Mouse (Mus musculus) brown adipose tissue, adult 24 weeks (tissue): Measurements from ENCODE around the gene Olfr1471. TPM values are rescaled to one million over a fixed set of nuclear protein-coding genes. Genes with fewer than 3 reads are reported as not detected.
"Not testable (repeated sequence)": the region's sequence is repeated elsewhere in the genome, so short reads cannot be mapped to it uniquely, and the experiment has no call there.

ENCODE experiments used
- H3K27ac ChIP-seq: fragments of 200-500 bp; replicated peaks from 2 replicates; pipeline ENCODE4 v1.5.1; 2012; ENCODE audit warnings: low read depth, mild to moderate bottlenecking, low read length
- H3K4me1 ChIP-seq: fragments of 200-500 bp; 2 replicates; pipeline ENCODE4 v1.6.1; 2012; ENCODE audit warnings: low read length, mixed read lengths; ENCODE audit not compliant: control insufficient read depth, insufficient read depth, insufficient read length
- H3K4me3 ChIP-seq: fragments of 200-500 bp; 2 replicates; pipeline ENCODE4 v1.5.1; 2012; ENCODE audit warnings: low read depth, mild to moderate bottlenecking, low read length, moderate library complexity; ENCODE audit not compliant: insufficient read depth
- polyA plus RNA-seq: library from polyadenylated mRNA; stranded (reverse); fragments of >200 nt; gene quantifications from 2 replicates; pipeline ENCODE4 v1.2.4, GENCODE M21; 2012; ENCODE audit not compliant: missing spikeins, insufficient read depth, insufficient read length

The Olfr1471 gene
- polyA plus RNA-seq, result not detected in 2 replicates

DNA sequence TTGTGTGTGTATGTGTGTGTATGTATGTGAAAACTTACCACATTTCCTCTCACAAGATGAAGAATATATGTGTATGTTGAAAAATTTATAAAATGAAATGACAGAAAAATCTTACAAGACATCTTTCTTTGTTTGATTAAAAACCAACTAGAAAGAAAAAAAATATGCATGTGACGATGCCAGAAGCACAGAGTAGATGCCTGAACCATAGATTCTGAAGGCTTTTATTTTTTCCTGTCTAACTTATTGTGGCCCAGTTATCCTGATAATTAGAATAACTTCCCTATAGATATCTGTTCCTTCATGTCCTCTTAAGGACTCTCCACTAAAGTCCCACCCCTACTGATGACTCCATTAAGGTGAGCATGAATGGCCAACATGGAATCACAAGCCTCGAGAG lies at the start of gene Olfr1471:
Olfr1471 (plus strand) TSS at position 301 of the 400 bp plus-strand sequence.
- not testable (repeated sequence) for H3K27ac ChIP-seq, H3K4me1 ChIP-seq, H3K4me3 ChIP-seq

GRCm38 (mm10) chr19:13407549-13407948 lies 35.7 kb upstream of the Olfr1471 start, which contains the start of gene Olfr1469:
TSS of gene Olfr1469 (plus strand) at chr19:13407849.
- no peak within 1 kb of the TSS for H3K4me3 ChIP-seq
- H3K4me1 ChIP-seq, result no peaks in the 10 kb centered on the region
- H3K27ac ChIP-seq, result no peak within 1 kb of the TSS

DNA sequence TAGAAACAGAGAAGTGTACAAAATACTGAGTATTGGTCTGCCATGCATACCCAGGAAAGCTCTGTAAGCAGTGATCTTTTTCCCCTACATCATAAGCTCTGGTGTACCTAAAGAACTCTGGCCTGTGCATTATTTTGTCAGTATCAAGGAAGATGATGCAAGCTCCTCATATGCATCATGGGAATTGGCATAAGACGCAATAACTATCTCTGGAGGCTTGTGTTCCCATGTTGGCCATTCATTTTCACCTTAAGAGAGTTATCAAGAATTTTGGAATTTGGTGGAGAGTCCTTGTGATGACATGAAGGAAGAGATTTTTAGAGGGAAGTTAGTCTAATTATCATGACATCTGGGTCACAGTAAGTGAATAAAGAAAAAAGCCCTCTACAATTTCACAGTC lies 12.8 kb downstream of the Olfr1471 start, which contains the start of gene Olfr1472:
Olfr1472 (minus strand) TSS at position 101 of the 400 bp plus-strand sequence.
- no peak within 1 kb of the TSS for H3K27ac ChIP-seq
- H3K4me3 ChIP-seq, result no peak within 1 kb of the TSS
- no peaks in the 10 kb centered on the region for H3K4me1 ChIP-seq

DNA sequence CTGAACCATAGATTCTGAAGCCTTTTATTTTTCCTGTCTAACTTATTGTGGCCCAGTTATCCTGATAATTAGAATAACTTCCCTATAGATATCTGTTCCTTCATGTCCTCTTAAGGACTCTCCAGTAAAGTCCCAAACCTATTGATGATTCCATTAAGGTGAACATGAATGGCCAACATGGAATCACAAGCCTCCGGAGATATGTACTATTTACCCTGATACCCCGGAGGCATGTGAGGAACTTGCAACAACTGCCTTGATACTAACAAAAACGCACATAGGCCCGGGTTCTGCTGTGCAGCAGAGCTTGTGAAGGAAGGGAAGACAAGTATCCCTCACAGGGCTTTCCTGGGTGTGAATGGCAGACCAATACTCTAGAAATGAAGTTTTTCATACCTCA lies 26.1 kb downstream of the Olfr1471 start, which contains the start of gene Olfr1474:
Olfr1474 (plus strand) TSS at position 301 of the 400 bp plus-strand sequence.
- H3K4me3 ChIP-seq, H3K27ac ChIP-seq, H3K4me1 ChIP-seq: not testable (repeated sequence)

DNA sequence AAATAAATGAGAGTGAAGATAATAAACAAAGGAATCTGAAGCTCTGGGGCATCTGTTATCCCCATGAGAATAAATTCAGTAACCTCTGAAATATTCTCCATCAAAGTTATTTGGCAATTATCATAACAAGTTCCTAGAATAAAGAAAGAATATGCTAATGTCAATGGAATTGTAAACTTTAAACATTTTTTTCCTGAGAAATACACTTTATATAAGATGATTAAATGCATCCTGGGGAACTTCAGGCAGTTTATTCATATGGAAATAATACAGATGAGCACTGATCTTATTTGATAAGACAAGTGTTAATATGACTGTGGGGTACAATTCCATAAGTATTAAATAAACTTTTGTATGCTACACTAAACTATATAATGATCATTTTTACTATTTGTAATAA lies 36.9 kb downstream of the Olfr1471 start, which contains the start of gene Olfr1475:
Olfr1475 (minus strand) TSS at position 101 of the 400 bp plus-strand sequence.
- no peak within 1 kb of the TSS for H3K27ac ChIP-seq
- no peak within 1 kb of the TSS for H3K4me3 ChIP-seq
- no peaks in the 10 kb centered on the region for H3K4me1 ChIP-seq

DNA sequence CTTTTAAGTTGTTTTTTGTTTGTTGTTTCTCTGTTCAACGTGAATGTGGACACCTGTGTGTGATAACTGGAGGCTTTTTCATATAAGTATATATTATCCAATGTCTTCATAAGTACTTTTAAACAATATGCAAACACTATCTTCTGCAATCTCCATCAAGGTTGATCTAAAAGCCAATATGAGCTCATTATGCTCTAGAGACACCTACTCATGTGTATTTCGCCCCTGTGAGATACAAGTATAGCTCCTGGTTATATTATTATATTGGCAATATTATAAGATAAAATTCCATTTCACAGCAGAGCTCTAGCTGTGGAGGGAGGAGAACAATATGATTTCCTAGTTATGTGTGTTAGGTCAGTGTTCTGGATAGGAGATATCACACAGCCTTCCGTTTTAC lies 57.0 kb downstream of the Olfr1471 start, which contains the start of gene Olfr1477:
Olfr1477 (plus strand) TSS at position 301 of the 400 bp plus-strand sequence.
- H3K4me1 ChIP-seq, result no peaks in the 10 kb centered on the region
- H3K4me3 ChIP-seq, result no peak within 1 kb of the TSS
- H3K27ac ChIP-seq, result no peak within 1 kb of the TSS

Other genes starting within 250 kb of the Olfr1471 start
- not detected in 2 replicates for gene Olfr1463, start 212.1 kb upstream of the Olfr1471 start, polyA plus RNA-seq
- gene Olfr1465, start 127.9 kb upstream of the Olfr1471 start, polyA plus RNA-seq, result not detected in 2 replicates
- not detected in 2 replicates for gene Olfr1466, start 104.5 kb upstream of the Olfr1471 start, polyA plus RNA-seq
- not detected in 2 replicates for gene Olfr1467, start 81.2 kb upstream of the Olfr1471 start, polyA plus RNA-seq
- not detected in 2 replicates for gene Olfr1469, start 35.6 kb upstream of the Olfr1471 start, polyA plus RNA-seq
- gene Olfr1472, start 12.7 kb downstream of the Olfr1471 start, polyA plus RNA-seq, result not detected in 2 replicates
- gene Olfr1474, start 26.2 kb downstream of the Olfr1471 start, polyA plus RNA-seq, result not detected in 2 replicates
- gene Olfr1475, start 36.8 kb downstream of the Olfr1471 start, polyA plus RNA-seq, result not detected in 2 replicates
- not detected in 2 replicates for gene Olfr1477, start 57.1 kb downstream of the Olfr1471 start, polyA plus RNA-seq
- not detected in 2 replicates for gene Olfr1480, start 84.5 kb downstream of the Olfr1471 start, polyA plus RNA-seq
- gene Olfr1484, start 140.1 kb downstream of the Olfr1471 start, polyA plus RNA-seq, result not detected in 2 replicates
- not detected in 2 replicates for gene Olfr1487, start 174.0 kb downstream of the Olfr1471 start, polyA plus RNA-seq
- 0.08 TPM in 1 of 2 replicates, not detected in the other for gene Olfr1489, start 188.2 kb downstream of the Olfr1471 start, polyA plus RNA-seq
- gene Olfr1490, start 207.7 kb downstream of the Olfr1471 start, polyA plus RNA-seq, result not detected in 2 replicates